Mouse (Mus musculus) hematopoietic stem cell, adult 5-6 weeks (primary cell): ENCODE results near the gene Ypel4. TPM values are rescaled to one million over a fixed set of nuclear protein-coding genes. Genes with fewer than 3 reads are reported as not detected.
"Not testable (repeated sequence)": the region's sequence is repeated elsewhere in the genome, so short reads cannot be mapped to it uniquely, and the experiment has no call there.

ENCODE experiments used
- ATAC-seq, 2 experiments: fragments of 125-278 bp in 1 of 2; replicated peaks in 1 of 2; 2 replicates each; pipeline ENCODE4 v1.8.0; 2016 to 2017; ENCODE audit warnings: inconsistent platforms in 2 of 2, mild to moderate bottlenecking in 2 of 2, moderate number of reproducible peaks in 2 of 2, low read depth in 1 of 2, moderate TSS enrichment in 1 of 2; ENCODE audit not compliant: low FRiP score in 2 of 2, poor library complexity in 2 of 2, severe bottlenecking in 2 of 2, insufficient read depth in 1 of 2, low TSS enrichment in 1 of 2
- total RNA-seq: library from RNA; stranded (forward); fragments of 172-1452, 232-1000 nt; gene quantifications from 2 replicates; pipeline ENCODE4 v1.2.3, GENCODE M21; 2017

Ypel4 gene
- total RNA-seq, 1 experiment from 2014 or later: 0.25 TPM

DNA sequence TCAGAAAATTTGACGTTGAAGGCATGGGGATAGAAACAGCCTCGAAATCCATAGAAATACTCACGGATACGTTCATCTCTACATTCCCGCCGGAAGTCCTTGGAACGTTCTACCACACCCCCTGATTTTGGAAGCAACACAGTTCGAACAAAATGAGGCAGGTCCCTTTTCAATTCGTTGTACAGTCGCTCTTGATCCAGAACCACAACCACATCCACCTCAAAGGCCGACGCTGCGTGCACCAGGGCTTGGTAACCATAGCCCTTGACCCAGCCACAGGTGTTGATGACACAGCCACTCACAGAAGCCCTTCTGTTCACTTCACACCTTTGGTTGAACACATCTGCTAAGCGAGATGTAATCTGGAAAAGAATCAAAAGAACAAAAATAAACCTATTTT is 10.0 kb upstream of the Ypel4 start:
- no peak for ATAC-seq

DNA sequence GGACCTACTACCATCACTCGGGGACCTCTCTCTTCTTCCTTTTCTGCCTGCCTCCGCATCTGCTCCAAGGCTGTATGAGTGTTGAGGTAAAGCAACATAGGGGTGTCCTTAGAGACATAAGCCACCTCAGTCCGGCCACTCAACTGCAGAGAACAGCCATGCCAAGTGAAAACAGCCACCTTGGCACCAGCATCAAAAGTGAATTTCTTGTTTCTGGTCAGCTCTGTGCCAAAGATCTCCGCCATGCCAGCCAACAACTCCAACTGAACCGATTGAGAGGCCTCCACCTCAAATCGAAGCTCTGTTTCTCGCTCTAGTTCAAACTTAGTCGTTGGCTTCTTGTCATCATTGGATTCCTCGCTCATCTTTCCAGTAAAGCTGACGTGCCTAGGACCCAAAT is 8.1 kb upstream of the Ypel4 start:
- ATAC-seq: no peak

DNA sequence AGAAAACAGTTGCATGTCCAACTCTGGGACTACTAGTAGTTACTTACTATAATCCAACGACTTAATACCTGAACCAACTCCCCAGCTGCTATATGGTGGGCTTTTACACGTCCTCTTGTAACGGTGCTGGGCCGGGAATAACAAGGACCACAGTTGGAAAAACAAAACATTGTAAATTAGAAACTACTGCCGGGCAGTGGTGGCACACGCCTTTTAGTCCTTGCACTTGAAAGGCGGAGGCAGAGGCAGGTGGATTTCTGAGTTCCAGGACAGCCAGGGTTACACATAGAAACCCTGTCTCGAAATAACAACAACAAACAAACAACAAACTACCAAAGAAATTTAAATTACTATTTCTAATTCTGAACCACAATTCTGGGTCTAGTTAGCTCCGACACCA is 7.1 kb upstream of the Ypel4 start:
- ATAC-seq: no peak

DNA sequence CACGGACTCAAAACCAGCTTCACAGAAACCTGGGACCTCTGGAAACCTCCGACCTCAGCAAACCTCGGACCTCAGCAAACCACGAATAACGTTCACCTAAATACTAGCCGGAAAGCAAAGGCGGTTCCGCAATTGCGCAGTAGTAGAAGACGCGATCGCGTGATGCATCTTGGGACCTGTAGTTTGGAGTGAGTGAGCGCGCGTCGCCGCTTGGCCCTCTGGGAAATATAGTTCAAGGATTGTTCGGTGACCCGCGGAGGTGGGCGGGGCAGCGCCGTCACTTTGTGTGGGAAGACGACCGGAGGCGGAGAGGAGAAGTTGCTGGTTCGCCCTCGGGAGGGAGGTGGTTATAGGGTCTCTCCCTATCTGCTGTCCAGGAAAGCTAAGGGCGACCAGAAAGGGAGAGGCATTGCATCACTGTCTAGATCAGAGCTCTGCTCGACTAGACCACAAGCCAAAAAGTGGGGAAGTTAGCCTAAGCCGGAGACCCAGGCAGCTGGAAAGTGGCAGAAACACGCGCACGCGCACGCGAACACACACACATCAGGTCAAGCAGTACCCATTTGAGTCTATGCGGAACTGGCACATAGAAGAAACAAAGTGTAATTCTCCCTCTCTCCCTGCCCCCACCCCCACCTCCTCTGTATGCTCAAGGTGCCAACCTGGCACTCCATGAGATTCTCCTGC is 6.5 kb upstream of the Ypel4 start, which contains the start of gene Clp1:
Gene Clp1 (minus strand): TSS at position 179 of the 687 bp plus-strand sequence.
- peak; percentile 98 for ATAC-seq

DNA sequence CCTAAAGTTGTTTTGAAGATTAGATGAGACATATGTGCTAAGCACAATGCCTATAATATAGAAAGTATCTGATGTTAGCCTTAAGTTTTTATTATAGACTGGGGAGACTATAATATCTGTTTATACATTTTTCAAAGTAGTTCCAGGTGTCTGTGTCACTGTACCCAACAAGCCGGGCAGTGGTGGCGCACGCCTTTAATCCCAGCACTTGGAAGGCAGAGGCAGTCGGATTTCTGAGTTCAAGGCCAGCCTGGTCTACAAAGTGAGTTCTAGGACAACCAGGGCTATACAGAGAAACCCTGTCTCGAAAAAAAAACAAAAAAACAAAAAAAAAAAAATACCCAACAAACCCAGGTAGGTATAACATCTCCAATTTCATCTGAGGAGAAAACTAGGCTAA is 5.7 kb upstream of the Ypel4 start:
- not testable (repeated sequence) for ATAC-seq

DNA sequence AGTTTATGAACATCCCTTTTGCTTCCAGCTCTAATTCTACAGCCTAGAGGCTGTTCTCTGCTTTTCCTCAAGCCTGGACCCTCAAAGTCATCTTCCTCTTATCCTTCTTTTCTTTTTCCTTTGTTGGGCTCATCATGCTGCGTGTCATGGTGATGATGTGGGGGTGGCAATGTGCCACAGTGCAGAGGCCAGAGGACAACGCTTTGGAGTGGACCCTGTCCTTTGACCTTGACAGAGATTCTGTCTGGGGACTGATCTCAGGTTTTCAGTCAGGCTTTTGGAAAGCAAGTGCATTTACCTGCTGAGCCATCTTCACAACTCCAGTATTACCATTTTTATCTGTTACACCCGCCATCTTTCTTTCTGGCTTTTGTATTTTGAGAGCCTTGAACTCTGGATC is 2.7 kb upstream of the Ypel4 start:
- no peak for ATAC-seq

DNA sequence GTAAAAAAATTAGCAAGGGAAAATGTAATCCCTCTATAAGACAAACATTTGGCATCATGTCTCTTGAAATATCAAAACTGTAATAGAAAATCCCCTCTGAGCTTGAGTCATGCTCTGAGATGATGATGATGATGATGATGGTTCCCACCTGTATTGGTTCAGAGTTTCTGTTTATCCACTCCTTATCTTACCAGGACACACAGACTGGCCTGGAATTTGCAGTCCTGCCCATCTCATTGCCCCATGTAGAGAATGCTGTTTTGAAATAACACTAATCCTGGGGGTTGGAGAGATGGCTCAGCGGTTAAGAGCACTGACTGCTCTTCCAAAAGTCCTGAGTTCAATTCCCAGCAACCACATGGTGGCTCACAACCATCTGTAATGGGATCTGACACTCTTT is 1.5 kb upstream of the Ypel4 start:
- ATAC-seq: no peak

DNA sequence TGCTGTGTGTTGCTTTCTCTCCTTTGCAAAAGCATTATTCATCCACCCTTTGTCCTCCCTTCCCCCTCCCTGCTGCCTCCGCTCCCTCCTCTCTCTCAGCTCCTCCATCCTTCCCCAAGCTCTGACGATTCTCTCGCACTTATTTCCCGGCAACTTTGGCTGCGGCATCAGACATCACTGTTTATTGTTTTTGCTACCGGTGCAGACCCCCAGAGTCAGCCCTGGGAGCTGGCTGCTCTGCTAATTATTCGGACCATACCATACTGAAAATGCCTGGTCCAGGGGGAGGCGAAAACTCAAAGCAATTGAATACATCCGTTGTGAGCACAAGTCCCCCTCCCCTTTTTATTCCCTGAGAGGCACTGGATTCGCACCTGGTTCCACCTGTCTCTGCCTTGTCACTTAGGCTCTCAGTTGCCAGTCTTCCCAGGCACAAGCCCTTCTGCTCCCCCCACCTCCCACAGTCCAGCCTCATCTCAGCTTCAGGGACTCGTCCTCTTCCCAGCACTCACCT is 550 bp downstream of the Ypel4 start:
- ATAC-seq: no peak

DNA sequence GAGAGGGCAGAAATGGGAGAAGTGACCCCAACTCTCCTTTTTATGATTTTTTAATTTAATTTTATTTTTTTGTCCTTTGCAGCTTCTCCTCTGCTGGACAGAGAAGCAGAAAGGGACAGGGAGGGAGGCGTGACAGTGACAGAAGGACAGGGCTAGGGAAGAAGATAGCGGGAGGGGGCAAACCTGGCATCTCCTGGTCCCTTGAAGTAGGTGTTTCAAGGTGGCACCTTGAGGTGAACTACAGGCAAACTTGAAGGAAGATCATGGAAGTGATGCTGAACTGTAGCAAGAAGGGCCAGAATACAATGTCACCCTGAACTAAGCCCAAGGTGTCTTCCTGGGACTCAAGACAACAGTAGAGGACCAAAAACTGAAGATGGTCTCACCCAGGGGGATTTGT is 1.1 kb downstream of the Ypel4 start:
- no peak for ATAC-seq

DNA sequence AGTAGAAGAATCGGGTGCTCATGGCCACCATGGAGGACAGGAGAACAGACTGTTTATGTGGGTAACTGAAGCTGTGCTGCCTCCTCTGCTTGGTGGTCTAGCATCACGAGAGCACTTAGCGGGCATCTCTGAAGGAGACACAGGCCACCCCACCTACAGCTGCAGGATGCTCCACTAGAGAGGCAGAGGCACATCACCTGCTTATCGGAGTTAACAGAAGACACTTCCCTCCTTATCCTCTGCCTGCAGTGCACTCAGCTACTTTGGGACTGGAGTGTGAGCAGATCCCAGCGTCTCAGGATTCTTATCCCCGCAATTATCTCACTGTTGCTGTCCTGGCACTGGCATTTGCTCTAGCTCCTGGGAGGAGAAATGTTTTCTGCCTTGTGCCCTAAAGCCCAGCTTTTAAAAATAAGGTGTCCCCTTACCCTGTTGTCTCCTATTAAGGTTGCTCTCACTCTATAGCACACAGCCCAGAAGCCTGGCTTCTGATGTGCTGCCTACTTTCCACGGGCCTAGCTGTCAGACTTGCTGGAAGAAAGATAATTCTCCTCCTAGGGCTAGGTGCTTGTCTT is 1.6 kb downstream of the Ypel4 start:
- peak; percentile 22 to 37; a peak in 2 of 4 replicates for ATAC-seq

DNA sequence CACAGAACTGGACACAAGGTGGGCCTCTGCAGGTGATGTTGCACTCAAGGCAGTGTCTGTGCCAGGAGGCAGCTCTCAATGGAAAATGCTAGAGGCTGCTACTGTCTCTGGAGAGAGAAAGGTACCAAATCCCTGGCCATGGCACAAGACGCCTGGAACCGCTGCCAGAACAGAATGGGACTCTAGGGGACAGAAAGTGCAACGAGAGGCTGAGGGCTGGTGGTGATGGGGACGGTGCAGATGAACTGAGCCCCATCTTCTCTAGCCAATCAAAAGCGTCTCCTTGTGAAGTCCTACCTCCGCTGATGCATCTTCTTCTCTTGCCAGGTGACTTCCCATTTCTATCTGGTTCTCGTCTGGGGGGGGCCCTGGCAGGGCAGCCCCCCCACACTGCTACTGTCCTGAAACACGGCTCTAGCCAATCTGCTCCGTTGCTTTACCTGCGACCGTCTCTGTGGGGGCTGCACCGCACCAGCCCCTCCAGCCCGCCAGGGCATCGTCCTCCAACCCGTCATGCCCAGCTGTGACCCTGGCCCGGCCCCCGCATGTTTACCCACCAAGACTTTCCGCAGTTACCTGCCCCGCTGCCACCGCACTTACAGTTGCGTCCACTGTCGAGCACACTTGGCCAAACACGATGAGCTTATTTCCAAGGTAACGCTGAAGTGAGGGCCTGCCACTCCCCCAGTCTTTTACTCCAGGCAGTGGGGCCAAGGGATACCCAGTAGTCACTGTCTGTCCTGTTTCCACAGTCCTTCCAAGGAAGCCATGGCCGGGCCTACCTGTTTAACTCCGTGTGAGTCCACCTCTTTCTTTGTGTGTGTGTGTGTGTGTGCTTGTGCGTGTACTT is 2.7 kb downstream of the Ypel4 start:
- ATAC-seq: no peak

DNA sequence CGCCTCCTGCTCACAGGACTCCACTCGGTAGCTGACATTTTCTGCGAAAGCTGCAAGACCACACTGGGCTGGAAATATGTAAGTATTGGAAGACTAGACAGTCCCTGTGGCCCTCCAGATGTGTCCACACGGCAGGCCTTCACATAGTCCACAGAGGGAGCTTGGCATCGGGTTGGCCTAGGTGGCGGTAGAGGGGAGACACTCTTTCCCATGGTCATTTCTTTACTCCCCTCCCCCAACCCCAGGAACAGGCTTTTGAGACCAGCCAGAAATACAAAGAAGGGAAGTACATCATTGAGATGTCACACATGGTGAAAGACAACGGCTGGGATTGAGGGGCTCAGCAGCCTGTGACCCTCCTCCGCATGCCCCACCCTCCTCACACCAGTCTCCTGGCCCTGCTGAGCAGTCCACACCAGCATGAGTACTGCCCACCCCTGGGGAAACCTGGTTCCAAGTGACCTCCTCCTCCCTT is 3.6 kb downstream of the Ypel4 start:
- ATAC-seq: no peak

DNA sequence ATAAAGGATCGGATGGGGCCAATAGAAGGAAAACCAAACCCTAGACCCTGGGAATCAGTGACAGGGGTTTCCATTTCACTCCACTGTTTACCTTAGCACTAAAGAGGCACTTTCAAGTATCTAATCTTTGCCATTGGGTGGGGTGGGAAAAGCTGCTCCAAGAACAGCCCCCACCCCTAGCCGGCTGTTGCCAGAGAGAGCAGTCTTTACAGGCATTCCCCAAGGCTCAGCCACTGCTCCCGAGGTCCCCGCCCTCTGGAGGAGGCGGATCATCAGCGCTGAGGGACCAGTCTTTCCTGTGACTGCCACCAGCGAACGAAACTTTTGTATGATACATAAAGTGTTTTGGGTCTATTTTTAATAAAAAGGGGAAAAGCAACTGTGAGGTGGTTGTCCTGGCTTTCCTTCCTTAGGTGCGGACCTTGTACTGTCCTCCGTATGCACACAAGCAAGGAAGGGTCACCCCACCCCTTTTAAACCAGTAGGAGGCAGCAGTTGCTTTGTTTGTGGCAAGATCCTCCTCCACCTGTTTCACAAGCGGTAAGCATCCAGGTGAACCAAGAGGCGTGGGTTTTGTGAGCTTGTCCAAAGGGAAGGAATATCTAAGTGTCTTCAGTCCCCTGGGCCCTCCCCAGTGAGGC is 4.5 kb downstream of the Ypel4 start:
- no peak for ATAC-seq

DNA sequence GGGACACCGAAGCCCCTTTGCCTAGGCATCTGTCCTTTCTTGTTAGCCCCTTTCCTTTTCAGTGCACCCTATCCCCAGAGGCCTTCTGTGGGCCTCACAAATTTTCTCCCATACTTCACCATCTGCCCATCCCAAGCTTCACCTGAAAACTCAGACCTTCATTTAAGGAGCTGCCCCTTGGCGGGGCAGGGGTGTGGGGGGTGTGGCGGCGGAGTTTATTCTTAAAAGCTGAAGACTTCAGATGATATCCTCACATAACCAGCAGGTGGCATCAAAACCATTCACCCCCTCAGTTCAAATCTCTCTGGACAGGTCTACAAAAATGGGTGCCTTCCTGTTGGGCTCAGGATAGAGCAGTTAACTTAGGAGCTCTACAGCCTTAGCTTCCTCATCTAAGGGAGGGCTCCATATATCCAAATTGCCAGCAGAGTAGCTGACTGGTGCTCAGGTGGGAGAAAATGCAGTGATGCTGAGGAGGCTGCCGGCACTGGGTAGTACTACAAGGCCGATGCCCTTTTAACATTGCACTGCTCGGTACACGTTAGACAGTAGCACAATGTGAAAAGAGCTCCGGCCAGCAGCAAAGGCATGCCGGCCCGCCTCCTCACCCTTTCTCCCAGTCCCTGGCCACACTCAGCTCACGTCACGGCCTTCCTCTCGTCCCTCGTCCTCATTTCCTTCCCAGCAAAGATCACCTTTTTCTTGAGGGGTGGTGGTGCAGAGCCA is 6.9 kb downstream of the Ypel4 start:
- peak; percentile 21 to 29; a peak in 1 of 4 replicates for ATAC-seq

DNA sequence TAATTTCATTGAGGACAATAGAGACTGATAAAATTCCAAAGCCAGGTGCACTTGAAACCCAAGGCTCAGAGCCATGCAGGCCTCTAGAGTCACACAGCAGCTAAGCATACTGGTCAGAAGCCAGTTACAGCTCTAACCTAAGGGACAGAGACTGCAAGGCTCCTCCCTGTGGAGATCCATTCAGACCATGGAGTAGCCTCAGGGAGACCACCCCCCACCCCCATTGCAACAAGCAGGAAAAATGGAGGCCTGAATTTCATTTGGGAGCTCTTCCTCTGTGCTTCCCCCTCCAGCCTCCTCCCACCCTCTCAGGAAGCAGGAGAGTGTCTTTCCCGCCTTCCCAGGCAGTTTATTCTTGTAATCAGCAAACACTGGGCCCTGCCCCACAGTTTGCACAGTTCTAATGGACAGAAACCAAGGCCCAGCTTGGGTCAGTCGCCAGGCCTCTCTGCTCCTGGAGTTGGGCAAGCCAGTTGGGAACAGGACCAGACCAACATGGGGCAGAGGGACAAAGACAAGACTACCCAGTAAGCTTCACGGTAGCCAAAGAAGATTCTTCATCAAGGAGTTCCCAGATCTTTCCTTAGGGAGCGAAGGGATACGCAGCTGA is 8.1 kb downstream of the Ypel4 start:
- no peak for ATAC-seq

DNA sequence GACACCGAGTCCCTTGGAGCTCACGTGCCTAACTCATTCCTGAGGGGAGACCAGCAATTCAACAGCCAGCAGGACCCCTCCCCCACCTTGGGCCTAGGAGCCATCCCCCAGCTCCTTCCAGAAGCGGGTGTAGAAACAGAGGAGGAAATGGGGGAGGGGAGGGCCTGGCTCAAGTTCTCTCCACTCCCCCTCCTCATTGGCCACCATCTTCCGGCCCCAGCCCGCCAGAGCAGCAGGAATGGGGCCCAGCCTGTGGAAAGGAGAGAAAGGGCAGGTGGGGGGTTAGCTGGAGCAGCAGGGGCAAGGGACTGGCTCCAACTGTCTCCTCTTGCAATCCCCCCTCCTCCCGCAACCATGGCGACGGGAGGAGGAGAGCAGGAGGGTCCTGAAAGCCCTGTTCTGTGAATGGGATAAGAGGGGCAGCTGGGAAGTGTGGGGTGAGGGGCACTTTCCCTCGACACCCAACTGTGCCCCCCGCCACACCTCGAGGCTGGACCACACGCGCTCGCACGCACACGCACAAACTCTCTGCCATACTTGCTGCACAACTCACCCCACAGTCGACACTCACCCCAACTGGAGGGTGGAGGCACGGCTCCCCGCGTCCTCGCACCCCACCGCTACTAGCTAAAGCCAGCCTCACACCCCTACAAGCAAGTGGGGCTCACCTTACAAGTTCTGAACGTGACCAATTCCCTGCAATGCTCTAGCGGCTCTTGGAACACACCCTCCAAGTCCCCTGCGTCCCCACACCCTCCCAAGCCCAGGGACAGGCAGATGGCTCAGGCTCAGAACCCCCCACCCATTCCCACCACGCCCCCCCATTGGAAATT is 8.8 kb downstream of the Ypel4 start:
- peak; percentile 13 to 40; a peak in 2 of 4 replicates for ATAC-seq
